Mouse (Mus musculus): ENCODE measurements around the gene Gabpb1.

Gabpb1 gene

DNA sequence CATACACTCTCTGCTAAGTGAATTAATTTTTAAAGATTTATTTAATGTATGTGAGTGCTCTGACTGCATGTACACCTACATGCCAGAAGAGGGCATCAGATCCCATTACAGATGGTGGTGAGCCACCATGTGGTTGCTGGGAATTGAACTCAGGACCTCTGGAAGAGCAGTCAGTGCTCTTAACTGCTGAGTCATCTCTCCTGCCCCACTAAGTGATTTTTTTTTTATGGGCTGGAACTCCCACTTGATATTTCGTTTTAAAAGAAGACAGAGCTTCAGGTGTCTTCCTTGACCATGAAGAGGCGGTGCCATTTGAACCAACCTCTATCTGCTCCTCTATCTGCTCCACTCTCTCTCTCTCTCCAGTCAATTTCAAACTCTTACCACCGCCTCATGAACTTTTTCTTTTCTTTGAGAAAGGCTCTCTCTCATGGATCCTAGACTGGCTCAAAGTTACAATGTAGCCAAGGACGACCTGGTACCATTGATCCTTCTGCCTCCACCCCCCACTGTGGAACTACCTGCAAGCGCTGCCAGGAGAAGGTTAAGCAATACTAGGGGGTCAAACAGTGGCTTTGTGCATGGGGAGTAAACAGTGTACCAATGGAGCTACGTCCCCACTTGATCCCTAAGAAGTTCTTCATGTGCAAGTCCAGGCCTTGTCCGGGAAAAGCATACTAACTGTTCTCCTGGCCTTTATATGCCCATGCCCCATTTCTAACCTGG lies 79.6 kb downstream of the Gabpb1 start:
- no peak for ATAC-seq (ENCODE audit: insufficient number of reproducible peaks, low FRiP score, low TSS enrichment)

DNA sequence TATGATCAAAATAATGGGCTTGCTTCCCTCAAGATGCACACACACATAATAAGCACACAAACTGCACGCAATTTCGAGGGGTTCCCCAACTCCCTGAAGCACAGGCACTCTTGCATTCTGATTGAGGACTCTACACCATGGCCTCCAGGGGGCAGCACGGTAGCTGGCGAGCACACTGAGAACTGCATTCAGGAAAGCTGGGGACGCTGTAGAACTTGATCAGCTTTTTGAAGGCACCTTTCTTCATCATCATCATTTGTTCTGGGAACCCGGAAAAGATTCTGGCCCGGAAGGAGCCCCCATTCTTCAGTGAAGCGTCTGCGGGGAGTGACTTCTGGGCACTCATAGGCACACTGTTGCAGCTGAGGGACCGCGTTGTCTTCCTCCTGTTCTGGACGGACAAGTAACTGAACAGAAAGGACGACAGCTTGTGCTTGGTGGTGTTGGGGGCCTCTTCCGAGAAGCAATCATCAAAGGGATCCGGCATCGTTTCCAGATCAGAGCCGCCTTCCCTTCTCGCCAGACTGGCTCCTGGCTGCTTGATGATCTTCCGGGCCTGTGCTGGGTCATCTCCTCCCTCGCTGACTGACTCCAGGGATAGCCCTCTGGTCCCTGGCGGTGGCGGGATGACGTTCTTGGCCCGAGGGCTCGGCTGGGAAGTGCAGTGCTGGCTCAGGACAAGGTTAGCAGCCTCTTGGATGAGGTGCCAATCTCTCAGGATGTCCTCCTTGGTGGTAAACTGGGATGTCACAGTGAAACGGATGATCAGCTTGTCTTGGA lies 82.1 kb downstream of the Gabpb1 start:
- ATAC-seq (ENCODE audit: insufficient number of reproducible peaks, low FRiP score, low TSS enrichment) = peak; percentile 77

DNA sequence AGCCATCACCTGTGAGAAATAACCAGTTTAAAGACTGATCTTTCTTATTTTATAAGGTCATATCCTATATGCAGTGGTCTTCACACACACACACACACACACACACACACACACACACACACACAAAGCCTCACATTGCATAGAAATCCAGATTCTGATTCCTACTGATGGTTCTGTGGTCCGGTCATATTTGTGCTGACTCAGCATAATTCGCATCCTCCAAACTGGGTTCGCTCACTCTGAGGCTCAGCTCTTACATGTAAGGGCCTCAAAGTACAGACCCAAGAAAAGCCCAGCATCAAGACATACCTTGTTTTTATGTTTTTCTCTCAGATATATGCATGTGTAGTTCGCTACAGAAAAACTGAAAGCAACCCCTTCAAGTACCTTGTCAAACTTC lies 84.8 kb downstream of the Gabpb1 start:
- no peak for ATAC-seq (ENCODE audit: insufficient number of reproducible peaks, low FRiP score, low TSS enrichment)

DNA sequence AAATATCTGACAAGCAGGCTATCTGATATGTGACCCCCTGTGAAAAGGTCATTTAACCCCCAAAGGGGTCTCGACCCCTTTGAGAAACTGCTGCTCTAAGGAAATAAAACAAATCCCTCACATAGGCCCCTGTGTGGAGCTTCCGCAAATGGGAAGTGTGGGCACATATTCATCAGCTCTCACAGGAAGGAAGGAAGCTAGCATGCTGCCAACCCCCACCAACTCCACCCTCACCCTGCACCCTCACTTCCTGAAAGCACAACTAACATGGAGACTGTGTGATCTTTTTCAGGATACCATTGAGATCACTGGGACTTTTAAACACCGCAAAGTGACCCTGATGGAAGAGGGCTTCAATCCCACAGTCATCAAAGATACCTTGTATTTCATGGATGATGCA lies 88.7 kb downstream of the Gabpb1 start:
- no peak for ATAC-seq (ENCODE audit: insufficient number of reproducible peaks, low FRiP score, low TSS enrichment)

- ATAC-seq (ENCODE audit: insufficient number of reproducible peaks, low FRiP score, low TSS enrichment) = no peak
These were observed 91.3 kb downstream of the Gabpb1 start for GRCm38 (mm10) chr2:126584621-126585369.

DNA sequence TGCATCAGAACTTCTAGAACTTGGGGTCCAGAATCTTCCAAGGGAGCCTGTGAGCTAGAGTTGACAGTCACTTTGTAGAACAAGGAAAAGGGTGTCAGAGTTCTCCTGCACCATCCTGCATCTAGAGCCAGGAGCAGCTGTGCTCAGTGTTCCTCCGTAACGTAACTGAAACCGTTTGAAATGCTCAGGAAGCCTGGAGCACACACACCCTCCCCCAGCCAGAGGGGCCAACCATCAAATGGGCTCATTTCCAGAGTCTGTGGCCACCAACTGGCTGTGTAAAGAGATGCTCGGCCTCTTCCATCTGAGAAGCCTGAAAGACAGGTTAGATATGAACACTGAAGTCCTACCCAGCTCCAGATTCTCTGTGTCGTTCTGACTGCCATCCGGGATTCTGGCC lies 92.2 kb downstream of the Gabpb1 start:
- ATAC-seq (ENCODE audit: insufficient number of reproducible peaks, low FRiP score, low TSS enrichment) = no peak

DNA sequence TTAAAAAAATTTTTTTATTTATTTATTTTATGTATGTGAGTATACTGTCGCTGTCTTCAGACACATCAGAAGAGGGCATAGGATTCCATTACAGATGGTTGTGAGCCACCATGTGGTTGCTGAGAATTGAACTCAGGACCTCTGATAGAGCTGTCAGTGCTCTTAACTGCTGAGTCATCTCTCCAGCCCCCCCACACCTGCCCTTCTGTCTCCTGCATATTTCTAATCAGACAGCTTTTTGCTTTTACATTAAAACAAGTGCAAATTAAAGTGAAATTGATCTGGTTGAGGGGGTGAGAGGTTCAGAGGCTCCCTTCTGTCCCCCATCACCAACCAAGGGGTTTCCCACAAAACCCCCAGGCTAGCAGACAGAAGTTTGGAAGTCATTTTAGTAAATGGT lies 96.9 kb downstream of the Gabpb1 start:
- no peak for ATAC-seq (ENCODE audit: insufficient number of reproducible peaks, low FRiP score, low TSS enrichment)
